Mouse (Mus musculus): ENCODE measurements at regions not wholly inside any gene's neighbourhood (a gene's known extent, or its start where the extent isn't known, plus 50 kb on each side); places are given as distances from the start of the nearest gene placed in this dataset.

DNA sequence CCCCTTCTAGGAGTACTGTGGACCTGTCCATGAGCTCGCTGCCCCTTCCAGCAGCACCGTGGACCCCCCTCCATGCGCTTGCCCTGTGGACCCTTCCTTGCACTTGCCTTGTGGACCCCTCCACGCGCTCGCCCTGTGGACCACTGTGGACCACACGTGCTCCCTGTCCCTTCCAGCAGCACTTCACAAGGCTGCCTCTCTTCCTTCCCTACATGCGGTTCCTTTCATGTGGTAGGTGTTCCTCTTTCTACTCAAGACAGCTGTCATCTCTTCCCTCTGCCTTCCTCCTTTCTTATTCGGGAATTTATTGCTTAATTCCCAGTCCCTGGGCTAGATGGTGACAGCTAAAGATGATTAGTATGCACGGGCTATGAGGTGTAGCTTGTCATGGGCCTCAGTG lies 101.2 kb upstream of the Chrm2 start:
- DNase-seq, result no peak
- WGBS, result 85% methylated on average over 10 of the region's 10 CpGs
- no peaks in the 10 kb centered on the region for H3K9me3 ChIP-seq (ENCODE audit: low read length)
- no peak for TF ChIP-seq CTCF (IDR thresholded peaks at IDR 0.05; ENCODE audit: low read depth)
- ATAC-seq, result no peak
- H3K36me3 ChIP-seq (ENCODE audit: insufficient read depth), result no peaks in the 10 kb centered on the region
- H3K27ac ChIP-seq (ENCODE audit: low read depth, low read length), result no peak overlapping the region
- no peak overlapping the region for H3K9ac ChIP-seq
- no peak overlapping the region for H3K4me3 ChIP-seq (ENCODE audit: low read depth, low read length)
- H3K27me3 ChIP-seq (ENCODE audit: insufficient read depth, low read length), result no peaks in the 10 kb centered on the region
- no peaks in the 10 kb centered on the region for H3K4me1 ChIP-seq (ENCODE audit: insufficient read depth)
- H3K4me2 ChIP-seq (ENCODE audit: low read depth), result no peak overlapping the region

DNA sequence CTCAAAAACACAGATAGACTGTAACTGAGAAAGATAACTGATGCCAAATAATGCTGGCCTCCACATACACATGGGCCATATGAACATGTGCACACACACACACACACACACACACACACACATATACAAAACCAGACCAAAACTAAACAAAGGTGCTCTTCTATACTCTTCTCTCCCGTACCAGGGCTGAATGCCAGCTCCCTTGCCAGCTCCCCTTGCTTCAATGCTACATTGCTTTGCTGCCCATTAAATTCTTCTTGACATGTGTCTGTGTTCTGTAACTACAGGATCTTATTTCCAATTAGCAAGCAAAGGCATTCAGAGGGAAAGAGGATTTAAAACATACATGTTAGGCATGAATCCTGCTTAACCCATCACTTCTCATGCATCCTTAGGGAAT lies 74.3 kb upstream of the Chrm2 start:
- H3K4me2 ChIP-seq (ENCODE audit: low read depth), result no peak overlapping the region
- 50% methylated on average over 1 of the region's 1 CpGs for WGBS
- H3K27ac ChIP-seq (ENCODE audit: low read depth, low read length), result no peak overlapping the region
- H3K27me3 ChIP-seq (ENCODE audit: insufficient read depth, low read length), result no peaks in the 10 kb centered on the region
- DNase-seq, result no peak
- H3K9me3 ChIP-seq (ENCODE audit: low read length), result no peaks in the 10 kb centered on the region
- no peak overlapping the region for H3K9ac ChIP-seq
- no peak overlapping the region for H3K4me3 ChIP-seq (ENCODE audit: low read depth, low read length)
- TF ChIP-seq CTCF (IDR thresholded peaks at IDR 0.05; ENCODE audit: low read depth), result no peak
- ATAC-seq, result no peak
- H3K4me1 ChIP-seq (ENCODE audit: insufficient read depth), result no peaks in the 10 kb centered on the region
- no peaks in the 10 kb centered on the region for H3K36me3 ChIP-seq (ENCODE audit: insufficient read depth)

All from forebrain, postnatal 0 days (tissue).